Mouse (Mus musculus) G1E (cell line): Measurements from ENCODE around the gene Ralgps1. TPM values are rescaled to one million over a fixed set of nuclear protein-coding genes. Genes with fewer than 3 reads are reported as not detected.

Experiments used
- ATAC-seq: 2 replicates; pipeline ENCODE4 v1.8.0; 2016; ENCODE audit warnings: mild to moderate bottlenecking; ENCODE audit not compliant: insufficient number of reproducible peaks, poor library complexity, low FRiP score, severe bottlenecking; ENCODE audit errors: extremely low read depth
- DNase-seq: peaks from one replicate; pipeline ENCODE4 v3.0.0; 2012; ENCODE audit warnings: low spot score
- H3K27me3 ChIP-seq: 2 replicates; pipeline ENCODE4 v1.6.1; 2012; ENCODE audit warnings: mild to moderate bottlenecking, low read length, inconsistent platforms; ENCODE audit not compliant: insufficient read depth
- H3K36me3 ChIP-seq: replicated peaks from 2 replicates; pipeline ENCODE3; 2012; ENCODE audit warnings: mild to moderate bottlenecking, inconsistent platforms
- H3K4me1 ChIP-seq: 2 replicates; pipeline ENCODE4 v1.6.1; 2012; ENCODE audit warnings: low read depth, low read length, inconsistent platforms, mixed read lengths; ENCODE audit not compliant: insufficient read depth
- H3K4me3 ChIP-seq: 2 replicates; pipeline ENCODE4 v1.5.1; 2012; ENCODE audit warnings: low read depth, mild to moderate bottlenecking, inconsistent platforms, low read length, moderate library complexity, mixed read lengths
- H3K9me3 ChIP-seq: replicated peaks from 2 replicates; pipeline ENCODE4 v1.6.1; 2012; ENCODE audit warnings: inconsistent platforms
- CTCF ChIP-seq: IDR thresholded peaks from 2 replicates; pipeline ENCODE4 v1.5.1; 2012; ENCODE audit warnings: low read depth, low read length, inconsistent platforms, mixed read lengths
- GATA1 ChIP-seq: IDR thresholded peaks from 2 replicates; pipeline ENCODE4 v1.6.1; 2012; ENCODE audit warnings: borderline replicate concordance, low read length, inconsistent platforms, mixed read lengths
- GATA2 ChIP-seq: IDR thresholded peaks from 2 replicates; pipeline ENCODE4 v1.6.1; 2012; ENCODE audit warnings: low read depth, low read length, inconsistent platforms, borderline replicate concordance
- POLR2AphosphoS5 ChIP-seq: IDR thresholded peaks from 2 replicates; pipeline ENCODE4 v1.6.1; 2012; ENCODE audit warnings: low read depth, low read length, inconsistent platforms; ENCODE audit not compliant: insufficient replicate concordance
- TAL1 ChIP-seq: conservative IDR thresholded peaks from 2 replicates; pipeline ENCODE4 v1.6.1; 2012; ENCODE audit warnings: low read depth, low read length, inconsistent platforms, mixed read lengths
- polyA plus RNA-seq: library from polyadenylated mRNA; stranded (reverse); fragments of >175 nt; gene quantifications from 2 replicates; pipeline ENCODE4 v1.2.3, GENCODE M21; 2012
- total RNA-seq, 2 experiments: library from RNA; stranded (forward) in 1 of 2; stranded (reverse) in 1 of 2; fragments of 200-1000 nt in 1 of 2; fragments of >200 nt in 1 of 2; fragmentation: Nextera tagmentation in 1 of 2; gene quantifications; 2 replicates each; pipeline ENCODE4 v1.2.3; 2014 to 2017

The Ralgps1 gene
- total and polyA plus RNA-seq, 3 experiments: 1.8 to 6.4 (median 3.4) TPM

DNA sequence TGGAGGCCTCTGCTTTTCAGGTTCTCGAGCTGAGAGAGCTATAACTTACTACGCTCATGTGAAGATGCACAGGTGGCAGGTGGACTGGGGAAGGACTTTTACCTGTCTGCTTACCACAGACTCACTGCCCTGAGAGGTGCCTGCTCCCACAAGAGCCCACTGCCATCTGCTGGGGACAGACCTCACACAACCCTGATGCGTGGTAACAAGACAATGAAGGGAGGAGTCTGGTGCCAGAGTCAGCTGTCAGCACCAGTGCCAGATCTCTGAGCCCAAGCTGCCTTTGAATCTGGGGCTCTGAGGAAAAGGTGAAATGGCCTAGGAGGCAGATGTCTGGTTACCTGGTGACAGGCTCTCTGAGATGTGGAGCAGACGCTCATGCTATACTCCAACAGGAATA is 136.4 kb downstream of the Ralgps1 start:
- H3K27me3 ChIP-seq: peaks cover 3% of the 10 kb centered on the region; the same call in 1 of the 2 replicates
- H3K9me3 ChIP-seq: no peaks in the 10 kb centered on the region
- ATAC-seq (no peak), DNase-seq (no peak)
- H3K4me3 ChIP-seq: no peak overlapping the region
- no peaks in the 10 kb centered on the region for H3K36me3 ChIP-seq
- TF ChIP-seq CTCF (no peak), GATA2 (no peak), TAL1 (no peak)
- H3K4me1 ChIP-seq: no peaks in the 10 kb centered on the region

DNA sequence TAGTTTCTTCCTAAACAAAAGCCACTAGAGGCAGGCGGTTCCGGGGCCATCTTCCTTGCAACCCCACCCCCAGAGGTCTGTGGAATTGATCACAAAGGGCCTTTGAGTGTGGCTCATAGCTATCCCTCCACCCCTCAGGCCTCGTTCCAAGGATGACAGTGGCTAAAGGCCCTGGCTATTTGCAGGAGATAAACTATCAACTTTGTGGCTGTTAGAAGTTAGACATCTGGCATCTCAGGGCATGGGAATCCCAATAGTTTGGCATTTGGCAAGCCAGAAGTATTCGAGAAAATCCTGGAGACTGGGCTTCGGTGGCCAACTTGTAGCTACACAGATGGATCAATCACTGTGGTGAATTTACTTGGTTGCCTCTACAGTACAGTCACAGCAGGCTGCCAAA is 137.4 kb downstream of the Ralgps1 start:
- ATAC-seq (no peak), DNase-seq (no peak)
- Histone ChIP-seq H3K4me1 (no peaks in the 10 kb centered on the region), H3K9me3 (no peaks in the 10 kb centered on the region), H3K27me3 (peaks cover 3% of the 10 kb centered on the region; the same call in 1 of the 2 replicates), H3K4me3 (no peak overlapping the region), H3K36me3 (no peaks in the 10 kb centered on the region)
- TF ChIP-seq CTCF (no peak), TAL1 (no peak), GATA1 (no peak), GATA2 (no peak), POLR2AphosphoS5 (no peak)

DNA sequence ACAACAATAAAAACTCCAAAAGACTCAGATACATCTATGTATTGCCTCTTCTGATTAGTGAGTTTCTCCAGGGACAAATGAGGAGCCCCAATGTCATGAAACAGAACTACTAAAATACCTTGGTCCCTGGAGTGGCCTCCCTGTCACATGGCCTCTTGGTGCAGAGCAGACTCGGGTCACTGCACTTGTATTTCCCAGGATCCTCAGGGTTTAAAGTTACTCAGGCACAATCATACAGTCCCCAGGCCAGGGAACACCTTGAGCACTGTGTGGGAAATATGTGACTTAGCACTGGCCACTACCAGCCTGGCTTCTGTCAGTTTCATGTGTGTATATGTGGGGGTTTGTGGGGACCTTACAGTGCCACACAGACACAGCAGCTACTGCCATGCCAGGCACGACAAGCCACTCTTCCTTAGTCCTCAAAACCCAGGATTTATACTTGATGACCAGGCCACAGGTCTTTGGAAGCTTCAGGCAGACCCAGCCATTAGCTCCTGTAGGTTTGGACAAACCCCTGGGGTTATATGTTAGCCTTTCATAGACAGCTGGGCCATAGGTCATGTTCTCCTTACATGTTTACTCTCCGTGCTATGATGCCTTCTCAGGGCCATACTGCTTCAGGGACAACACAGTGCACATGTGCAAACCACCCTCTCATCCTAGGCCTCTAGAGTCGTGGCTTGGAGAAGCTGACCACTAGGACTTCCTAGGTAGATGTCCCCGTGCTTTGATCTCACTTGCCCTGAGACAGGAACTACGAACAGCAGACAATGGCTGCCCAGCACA is 138.3 kb downstream of the Ralgps1 start:
- ATAC-seq (no peak), DNase-seq (no peak)
- Histone ChIP-seq H3K9me3 (no peaks in the 10 kb centered on the region), H3K36me3 (no peaks in the 10 kb centered on the region), H3K4me3 (no peak overlapping the region), H3K27me3 (peaks cover 3% of the 10 kb centered on the region; the same call in 1 of the 2 replicates), H3K4me1 (no peaks in the 10 kb centered on the region)
- TF ChIP-seq TAL1 (no peak), POLR2AphosphoS5 (no peak), GATA2 (no peak), CTCF (no peak), GATA1 (no peak)

DNA sequence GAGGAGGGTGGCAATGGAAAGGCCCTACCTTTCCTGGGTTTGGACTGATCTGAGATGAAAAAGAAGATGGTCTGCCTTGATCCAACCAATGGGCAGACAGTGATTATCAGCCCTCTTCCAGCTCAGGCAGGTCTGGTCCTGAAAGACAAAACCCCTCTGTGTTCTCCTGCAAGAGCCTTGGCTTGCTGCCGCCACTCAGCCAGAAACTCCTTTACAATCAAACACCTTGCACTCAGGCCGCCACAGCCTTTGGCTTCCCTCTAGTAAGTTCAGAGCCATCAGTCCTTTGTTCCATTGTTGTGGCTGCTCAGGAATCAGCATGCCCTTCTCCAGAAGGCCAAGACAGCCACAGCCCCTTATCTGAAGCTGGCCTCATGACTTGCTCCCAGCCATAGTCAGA is 139.5 kb downstream of the Ralgps1 start:
- no peak for ATAC-seq
- H3K4me3 ChIP-seq: no peak overlapping the region
- DNase-seq: no peak
- no peaks in the 10 kb centered on the region for H3K9me3 ChIP-seq
- H3K4me1 ChIP-seq: no peaks in the 10 kb centered on the region
- TF ChIP-seq CTCF: no peak
- no peak for TF ChIP-seq TAL1
- no peak for TF ChIP-seq POLR2AphosphoS5
- TF ChIP-seq GATA2: no peak
- no peak for TF ChIP-seq GATA1
- no peaks in the 10 kb centered on the region; the same call in 1 of the 2 replicates for H3K27me3 ChIP-seq
- H3K36me3 ChIP-seq: no peaks in the 10 kb centered on the region

DNA sequence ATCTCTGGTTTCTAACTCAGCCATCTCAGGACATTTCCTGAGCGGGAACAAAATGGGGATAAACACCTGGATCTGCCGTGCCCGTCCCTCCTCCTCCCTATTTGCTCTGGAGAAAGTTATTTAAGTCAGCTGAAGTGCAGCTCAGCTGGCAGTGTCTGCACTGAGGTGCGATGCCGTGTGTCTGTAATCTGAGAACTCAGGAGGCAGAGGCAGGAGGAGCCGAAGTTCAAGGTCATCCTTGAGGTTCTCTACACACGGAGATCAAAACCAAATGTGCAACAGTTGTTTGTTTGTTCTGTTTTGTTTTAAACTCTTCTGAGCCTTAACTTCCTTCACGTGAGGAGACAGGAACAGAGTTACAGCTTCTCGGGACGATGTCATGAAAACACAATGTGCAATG is 140.6 kb downstream of the Ralgps1 start:
- TF ChIP-seq TAL1: no peak
- no peak for TF ChIP-seq GATA2
- no peak for TF ChIP-seq POLR2AphosphoS5
- TF ChIP-seq CTCF: no peak
- no peak for TF ChIP-seq GATA1
- Histone ChIP-seq H3K9me3 (no peaks in the 10 kb centered on the region), H3K27me3 (peaks cover 2% of the 10 kb centered on the region; the same call in 1 of the 2 replicates), H3K4me1 (no peaks in the 10 kb centered on the region), H3K36me3 (no peaks in the 10 kb centered on the region), H3K4me3 (no peak overlapping the region)
- DNase-seq: no peak
- ATAC-seq: no peak

DNA sequence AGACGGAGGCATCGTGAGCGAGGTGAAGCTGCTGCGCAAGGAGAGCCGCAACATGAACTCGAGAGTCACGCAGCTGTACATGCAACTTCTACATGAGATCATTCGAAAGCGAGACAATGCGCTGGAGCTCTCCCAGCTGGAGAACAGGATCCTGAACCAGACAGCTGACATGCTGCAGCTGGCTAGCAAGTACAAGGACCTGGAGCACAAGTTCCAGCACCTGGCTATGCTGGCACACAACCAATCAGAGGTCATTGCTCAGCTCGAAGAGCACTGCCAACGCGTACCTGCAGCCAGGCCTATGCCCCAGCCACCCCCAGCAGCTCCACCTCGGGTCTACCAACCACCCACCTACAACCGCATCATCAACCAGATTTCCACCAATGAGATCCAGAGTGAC is 142.7 kb downstream of the Ralgps1 start:
- ATAC-seq (no peak), DNase-seq (no peak)
- Histone ChIP-seq H3K36me3 (no peaks in the 10 kb centered on the region), H3K27me3 (peaks cover 4% of the 10 kb centered on the region; the same call in 1 of the 2 replicates), H3K9me3 (no peaks in the 10 kb centered on the region), H3K4me1 (no peaks in the 10 kb centered on the region), H3K4me3 (no peak overlapping the region)
- TF ChIP-seq GATA1: no peak
- TF ChIP-seq CTCF: no peak
- no peak for TF ChIP-seq GATA2
- TF ChIP-seq TAL1: no peak
- TF ChIP-seq POLR2AphosphoS5: no peak
